Mouse (Mus musculus): Measurements from ENCODE around the gene Fnip1. TPM values are rescaled to one million over a fixed set of nuclear protein-coding genes. Genes with fewer than 3 reads are reported as not detected.

The Fnip1 gene
- polyA plus RNA-seq, 1 experiment, result 3.2 TPM

- no peaks in the 10 kb centered on the region for H3K27me3 ChIP-seq (ENCODE audit: control insufficient read depth, insufficient read depth, low read length)
- no peak for DNase-seq
- 92% methylated on average over 1 of the region's 1 CpGs for WGBS
- no peaks in the 10 kb centered on the region for H3K36me3 ChIP-seq (ENCODE audit: control insufficient read depth, insufficient read depth, low read length)
- peaks cover 7% of the 10 kb centered on the region for H3K4me1 ChIP-seq (replicated peaks; ENCODE audit: control insufficient read depth, insufficient read depth, low read length)
- no peak overlapping the region for H3K27ac ChIP-seq (ENCODE audit: control insufficient read depth, insufficient read depth, low read length)
- no peak for TF ChIP-seq CTCF (IDR thresholded peaks at IDR 0.05; ENCODE audit: borderline replicate concordance, control insufficient read depth, extremely low read depth, insufficient read depth, low read length, poor library complexity)
- TF ChIP-seq POLR2A (IDR thresholded peaks at IDR 0.05; ENCODE audit: control insufficient read depth, extremely low read depth, insufficient read depth, low read length, poor library complexity), result no peak
- H3K4me3 ChIP-seq (ENCODE audit: control insufficient read depth, insufficient read depth, low read length), result no peak overlapping the region
Measured at GRCm38 (mm10) chr11:54530916-54531315, 92.9 kb downstream of the Fnip1 start.

- H3K36me3 ChIP-seq (ENCODE audit: control insufficient read depth, insufficient read depth, low read length), result no peaks in the 10 kb centered on the region
- 0% methylated on average over 2 of the region's 2 CpGs for WGBS
- no peak for DNase-seq
- H3K4me3 ChIP-seq (ENCODE audit: control insufficient read depth, insufficient read depth, low read length), result no peak overlapping the region
- peaks cover 4% of the 10 kb centered on the region for H3K4me1 ChIP-seq (replicated peaks; ENCODE audit: control insufficient read depth, insufficient read depth, low read length)
- TF ChIP-seq POLR2A (IDR thresholded peaks at IDR 0.05; ENCODE audit: control insufficient read depth, extremely low read depth, insufficient read depth, low read length, poor library complexity) (no peak), CTCF (IDR thresholded peaks at IDR 0.05; ENCODE audit: borderline replicate concordance, control insufficient read depth, extremely low read depth, insufficient read depth, low read length, poor library complexity) (no peak)
- no peaks in the 10 kb centered on the region for H3K27me3 ChIP-seq (ENCODE audit: control insufficient read depth, insufficient read depth, low read length)
- no peak overlapping the region for H3K27ac ChIP-seq (ENCODE audit: control insufficient read depth, insufficient read depth, low read length)
Measured at GRCm38 (mm10) chr11:54533834-54534233, 95.8 kb downstream of the Fnip1 start.

- no peak for TF ChIP-seq CTCF (IDR thresholded peaks at IDR 0.05; ENCODE audit: borderline replicate concordance, control insufficient read depth, extremely low read depth, insufficient read depth, low read length, poor library complexity)
- no peak for TF ChIP-seq POLR2A (IDR thresholded peaks at IDR 0.05; ENCODE audit: control insufficient read depth, extremely low read depth, insufficient read depth, low read length, poor library complexity)
- H3K36me3 ChIP-seq (ENCODE audit: control insufficient read depth, insufficient read depth, low read length), result no peaks in the 10 kb centered on the region
- no peaks in the 10 kb centered on the region for H3K27me3 ChIP-seq (ENCODE audit: control insufficient read depth, insufficient read depth, low read length)
- H3K4me1 ChIP-seq (replicated peaks; ENCODE audit: control insufficient read depth, insufficient read depth, low read length), result peaks cover 4% of the 10 kb centered on the region
- no peak overlapping the region for H3K4me3 ChIP-seq (ENCODE audit: control insufficient read depth, insufficient read depth, low read length)
- DNase-seq, result peak; percentile 82
- no peak overlapping the region for H3K27ac ChIP-seq (ENCODE audit: control insufficient read depth, insufficient read depth, low read length)
- 45% methylated on average over 6 of the region's 6 CpGs for WGBS
Measured at GRCm38 (mm10) chr11:54534871-54535270, 96.9 kb downstream of the Fnip1 start.

GRCm38 (mm10) chr11:54539031-54539430 is 101.0 kb downstream of the Fnip1 start:
- 86% methylated on average over 2 of the region's 2 CpGs for WGBS

GRCm38 (mm10) chr11:54539486-54539885 is 101.5 kb downstream of the Fnip1 start:
- Histone ChIP-seq H3K27ac (ENCODE audit: control insufficient read depth, insufficient read depth, low read length) (no peak overlapping the region), H3K27me3 (ENCODE audit: control insufficient read depth, insufficient read depth, low read length) (no peaks in the 10 kb centered on the region), H3K4me1 (replicated peaks; ENCODE audit: control insufficient read depth, insufficient read depth, low read length) (no peaks in the 10 kb centered on the region), H3K4me3 (ENCODE audit: control insufficient read depth, insufficient read depth, low read length) (no peak overlapping the region), H3K36me3 (ENCODE audit: control insufficient read depth, insufficient read depth, low read length) (no peaks in the 10 kb centered on the region)
- WGBS, result 91% methylated on average over 2 of the region's 2 CpGs
- TF ChIP-seq CTCF (IDR thresholded peaks at IDR 0.05; ENCODE audit: borderline replicate concordance, control insufficient read depth, extremely low read depth, insufficient read depth, low read length, poor library complexity), result no peak
- TF ChIP-seq POLR2A (IDR thresholded peaks at IDR 0.05; ENCODE audit: control insufficient read depth, extremely low read depth, insufficient read depth, low read length, poor library complexity), result no peak
- DNase-seq, result no peak

More at GRCm38 (mm10) chr11:54539031-54539430, 101.0 kb downstream of the Fnip1 start:
- DNase-seq, result no peak
- TF ChIP-seq POLR2A (IDR thresholded peaks at IDR 0.05; ENCODE audit: control insufficient read depth, extremely low read depth, insufficient read depth, low read length, poor library complexity) (no peak), CTCF (IDR thresholded peaks at IDR 0.05; ENCODE audit: borderline replicate concordance, control insufficient read depth, extremely low read depth, insufficient read depth, low read length, poor library complexity) (no peak)
- no peak overlapping the region for H3K4me3 ChIP-seq (ENCODE audit: control insufficient read depth, insufficient read depth, low read length)
- H3K27ac ChIP-seq (ENCODE audit: control insufficient read depth, insufficient read depth, low read length), result no peak overlapping the region
- H3K27me3 ChIP-seq (ENCODE audit: control insufficient read depth, insufficient read depth, low read length), result no peaks in the 10 kb centered on the region
- no peaks in the 10 kb centered on the region for H3K36me3 ChIP-seq (ENCODE audit: control insufficient read depth, insufficient read depth, low read length)
- no peaks in the 10 kb centered on the region for H3K4me1 ChIP-seq (replicated peaks; ENCODE audit: control insufficient read depth, insufficient read depth, low read length)

- H3K4me1 ChIP-seq (replicated peaks; ENCODE audit: control insufficient read depth, insufficient read depth, low read length), result no peaks in the 10 kb centered on the region
- no peak for DNase-seq
- no peak overlapping the region for H3K27ac ChIP-seq (ENCODE audit: control insufficient read depth, insufficient read depth, low read length)
- no peak for TF ChIP-seq POLR2A (IDR thresholded peaks at IDR 0.05; ENCODE audit: control insufficient read depth, extremely low read depth, insufficient read depth, low read length, poor library complexity)
- TF ChIP-seq CTCF (IDR thresholded peaks at IDR 0.05; ENCODE audit: borderline replicate concordance, control insufficient read depth, extremely low read depth, insufficient read depth, low read length, poor library complexity), result no peak
- no peaks in the 10 kb centered on the region for H3K36me3 ChIP-seq (ENCODE audit: control insufficient read depth, insufficient read depth, low read length)
- no peaks in the 10 kb centered on the region for H3K27me3 ChIP-seq (ENCODE audit: control insufficient read depth, insufficient read depth, low read length)
- H3K4me3 ChIP-seq (ENCODE audit: control insufficient read depth, insufficient read depth, low read length), result no peak overlapping the region
Measured at GRCm38 (mm10) chr11:54540328-54540727, 102.3 kb downstream of the Fnip1 start.

- Histone ChIP-seq H3K4me1 (replicated peaks; ENCODE audit: control insufficient read depth, insufficient read depth, low read length) (no peaks in the 10 kb centered on the region), H3K4me3 (ENCODE audit: control insufficient read depth, insufficient read depth, low read length) (no peak overlapping the region), H3K27ac (ENCODE audit: control insufficient read depth, insufficient read depth, low read length) (no peak overlapping the region), H3K27me3 (ENCODE audit: control insufficient read depth, insufficient read depth, low read length) (no peaks in the 10 kb centered on the region), H3K36me3 (ENCODE audit: control insufficient read depth, insufficient read depth, low read length) (no peaks in the 10 kb centered on the region)
- no peak for TF ChIP-seq CTCF (IDR thresholded peaks at IDR 0.05; ENCODE audit: borderline replicate concordance, control insufficient read depth, extremely low read depth, insufficient read depth, low read length, poor library complexity)
- no peak for TF ChIP-seq POLR2A (IDR thresholded peaks at IDR 0.05; ENCODE audit: control insufficient read depth, extremely low read depth, insufficient read depth, low read length, poor library complexity)
- DNase-seq, result no peak
Measured at GRCm38 (mm10) chr11:54542414-54542813, 104.4 kb downstream of the Fnip1 start.

Measured in thymus, adult 2 months (tissue).